Mouse (Mus musculus): ENCODE data around the gene Mtm1. TPM values are rescaled to one million over a fixed set of nuclear protein-coding genes. Genes with fewer than 3 reads are reported as not detected.

The Mtm1 gene
- 4.9 and 6.0 TPM in 2 replicates for polyA plus RNA-seq (2021; fragmentation: Nextera tagmentation)
- long read RNA-seq, experiment 1, partial matches to known transcripts = 1 of 4 reads
- long read RNA-seq, experiment 1, other reads (novel, unspliced or antisense) = 1 of 4 reads
- long read RNA-seq, experiment 2, transcript Mtm1-203 (15 exons, 3,379 nt) = major isoform, 29 of 43 reads
- long read RNA-seq, experiment 2, partial matches to known transcripts = 7 of 43 reads
- long read RNA-seq, experiment 2, other reads (novel, unspliced or antisense) = 7 of 43 reads

DNA sequence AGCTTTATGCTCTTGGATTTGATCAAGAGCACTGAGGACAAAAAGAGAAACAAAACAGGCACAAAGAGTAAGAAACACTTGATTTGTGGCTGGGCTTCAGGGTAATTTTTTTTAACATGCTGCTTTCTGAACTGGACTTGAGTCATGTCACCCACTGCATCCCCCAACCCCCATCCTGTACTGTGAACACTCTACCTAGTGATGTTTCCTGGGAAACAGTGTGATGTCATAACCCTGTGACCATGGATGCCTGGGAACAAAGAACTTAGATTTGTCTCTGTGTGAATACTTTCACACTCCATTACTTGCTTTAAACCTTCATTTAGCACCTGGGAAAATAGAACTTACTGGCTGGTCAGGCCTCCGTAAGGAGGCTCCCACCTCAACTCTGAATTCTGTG lies at the start of gene Mtm1:
Gene Mtm1 (plus strand): TSS at position 301 of the 400 bp plus-strand sequence.

DNA sequence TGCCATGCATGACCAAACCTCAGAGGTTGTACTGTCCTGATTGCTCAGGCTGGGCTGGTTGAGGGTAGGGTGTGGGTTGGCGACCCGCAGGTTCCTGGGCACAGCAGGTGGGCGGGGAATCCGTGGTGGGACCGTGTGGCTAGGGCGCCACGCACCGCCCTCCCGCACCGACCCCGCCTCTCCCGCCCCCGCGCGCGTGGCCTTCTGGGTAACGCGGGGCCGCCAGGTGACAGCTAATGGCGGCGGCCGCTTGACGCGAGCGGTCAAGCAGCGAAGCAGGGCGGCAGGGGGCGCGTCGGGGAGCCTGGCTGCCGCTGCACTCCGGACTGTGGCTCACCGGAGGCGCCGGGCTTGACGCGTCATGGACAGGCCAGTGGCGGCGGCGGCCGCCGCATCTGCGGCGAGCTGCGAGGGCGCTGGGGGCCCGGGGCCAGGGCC lies 154.0 kb downstream of the Mtm1 start, which contains the start of gene Mtmr1:
Gene Mtmr1 (plus strand): TSS at position 207 of the 438 bp plus-strand sequence.

Other genes with a start within 250 kb of the Mtm1 start
- gene Mamld1, start 160.5 kb upstream of the Mtm1 start, polyA plus RNA-seq (2021; fragmentation: Nextera tagmentation) = 13.8 and 15.5 TPM in 2 replicates
- gene Mtmr1, start 154.0 kb downstream of the Mtm1 start, polyA plus RNA-seq (2021; fragmentation: Nextera tagmentation) = 4.4 TPM in 2 replicates

Data from layer of hippocampus, adult 6 months (tissue).